ENCODE assay signal across 12 mouse cellular contexts in the genomic region with DNA sequence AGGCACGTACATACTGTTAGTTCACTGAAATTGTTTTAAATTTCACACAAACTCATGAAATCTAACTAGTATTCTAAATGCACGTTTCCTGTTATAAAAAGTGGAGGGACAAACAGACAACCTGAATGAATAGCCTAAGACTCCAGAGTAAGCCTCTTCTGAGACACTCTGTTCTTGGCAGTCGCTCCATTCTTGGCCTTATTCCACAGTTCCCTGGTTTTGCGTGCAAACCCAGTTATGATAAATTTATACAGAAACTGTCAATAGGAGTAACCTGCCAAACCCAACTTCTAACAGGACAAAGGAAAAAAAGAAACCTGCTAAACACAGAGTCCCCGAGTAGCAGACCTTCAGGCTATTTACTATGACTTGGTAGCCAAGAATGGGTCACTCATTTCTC. TPM values are rescaled to one million over a fixed set of nuclear protein-coding genes. Genes with fewer than 3 reads are reported as not detected.
DNase-seq lines count a peak whose midpoint lies in the region; ATAC-seq and TF ChIP-seq lines count a peak whose summit lies in the region.
"Had no signal": no experiment of that assay in that cellular context is flagged by ENCODE, and none has a peak within 500 bp of the region (broad histone marks: within the 10 kb centered on the region; RNA-seq: fewer than 3 reads in every experiment).

No protein-coding gene starts in this region.

- peaks cover 58% of the 10 kb centered on the region for H3K36me3 ChIP-seq in liver, adult 2 months (ENCODE audit: control insufficient read depth, insufficient read depth, low read length)
- H3K36me3 ChIP-seq in midbrain, embryonic 10.5 days = peaks cover 100% of the 10 kb centered on the region

- no peak for DNase-seq in frontal cortex, postnatal 36 days (ENCODE audit: low spot score in 2 of 2)
- peak; percentile 27 for DNase-seq in liver, adult 2 months (ENCODE audit: extremely low read depth, low read depth, low spot score)
- DNase-seq in liver = no peak
- peak; percentile 38 to 45 for DNase-seq in cerebellum, postnatal 10 days
- peak; percentile 57 for DNase-seq in lung, postnatal 36 days
- no peak for DNase-seq in spleen, postnatal 10 days (ENCODE audit: low spot score in 2 of 2)
- no peak for DNase-seq in midbrain, embryonic 10.5 days (ENCODE audit: low spot score)
- DNase-seq: retina, postnatal 1 day; thymus, adult 18-20 months had no signal

- H3K9ac ChIP-seq in liver, adult 2 months (ENCODE audit: low read depth, low read length) = no peak overlapping the region

- peak; percentile 32; the same call in 1 of the 2 replicates for ATAC-seq in frontal cortex, adult (ENCODE audit: low TSS enrichment)

- H3K9me3 ChIP-seq in midbrain, embryonic 10.5 days (replicated peaks) = no peaks in the 10 kb centered on the region

- TF ChIP-seq POLR2A in liver, adult 2 months (IDR thresholded peaks at IDR 0.05; ENCODE audit: extremely low read depth, insufficient read depth, low read length) = no peak

- no peak for TF ChIP-seq CTCF in liver, adult 2 months (IDR thresholded peaks at IDR 0.05; ENCODE audit: low read depth, low read length)

- no peak overlapping the region for H3K4me3 ChIP-seq in liver, adult 2 months (ENCODE audit: insufficient read depth, low read depth, low read length)
- no peak overlapping the region for H3K4me3 ChIP-seq in midbrain, embryonic 10.5 days
- H3K4me3 ChIP-seq: myocyte had no signal

- WGBS in liver, adult 2 months = 48% methylated on average over 5 of the region's 5 CpGs
- WGBS in midbrain, embryonic 10.5 days = 93% methylated on average over 5 of the region's 5 CpGs

- H3K27me3 ChIP-seq in liver, adult 2 months (ENCODE audit: control insufficient read depth, insufficient read depth, low read length) = no peaks in the 10 kb centered on the region
- no peaks in the 10 kb centered on the region for H3K27me3 ChIP-seq in midbrain, embryonic 10.5 days (ENCODE audit: low read depth, poor library complexity, severe bottlenecking)

- H3K27ac ChIP-seq in liver, adult 2 months (replicated peaks; ENCODE audit: insufficient read depth, low read depth, low read length) = no peak overlapping the region
- no peak overlapping the region for H3K27ac ChIP-seq in midbrain, embryonic 10.5 days (replicated peaks)
- H3K27ac ChIP-seq: macrophage had no signal

- no peaks in the 10 kb centered on the region for H3K79me2 ChIP-seq in liver, adult 2 months (ENCODE audit: control insufficient read depth, insufficient read depth, low read length)

- H3K4me1 ChIP-seq in liver, adult 2 months (ENCODE audit: control insufficient read depth, insufficient read depth, low read length) = peaks cover 3% of the 10 kb centered on the region; the same call in 1 of the 2 replicates
- no peaks in the 10 kb centered on the region for H3K4me1 ChIP-seq in midbrain, embryonic 10.5 days

RNA-seq across cellular contexts. Expression of gene Kdm3a, which starts 10.8 kb away (rescaled TPM):
- total RNA-seq in liver, adult 2 months (2014; rRNA removed) = 17.6 and 24.0 TPM in 2 replicates
- 2.6 and 4.0 TPM in 2 replicates for polyA plus RNA-seq in liver, adult 2 months (2012; rRNA removed)
- polyA plus RNA-seq in midbrain, embryonic 10.5 days (2016; fragmentation: Nextera tagmentation; extraction: Ambion mirVana) = 76.8 and 87.7 TPM in 2 replicates

Comparison
In these comparisons a context has a peak if more than half of its experiments do, and no peak if none do; other contexts are left out.
1. DNase-seq: peak in liver, adult 2 months (single experiment), cerebellum, postnatal 10 days (2 of 2) and lung, postnatal 36 days (single experiment); none in frontal cortex, postnatal 36 days (0 of 2), liver (single experiment), spleen, postnatal 10 days (0 of 2) and midbrain, embryonic 10.5 days (single experiment).
2. RNA of gene Kdm3a, which starts 10.8 kb away (polyA plus RNA-seq): 76.8 to 87.7 TPM in midbrain, embryonic 10.5 days; 2.6 to 4.0 TPM in liver, adult 2 months; every median in the first group is over 10 times any median in the second.